Mouse (Mus musculus) testis, adult 2 months (tissue): ENCODE results near the gene Gnao1.

ENCODE experiments used
- CTCF ChIP-seq: fragments of 200-500 bp; IDR thresholded peaks from 2 replicates; pipeline ENCODE4 v1.5.1; 2012; ENCODE audit warnings: low read depth, mild to moderate bottlenecking, inconsistent platforms, low read length, moderate library complexity; ENCODE audit not compliant: control insufficient read depth, insufficient read depth, insufficient replicate concordance
- POLR2A ChIP-seq: fragments of 200-500 bp; IDR thresholded peaks from 2 replicates; pipeline ENCODE4 v1.6.1; 2012; ENCODE audit warnings: low read depth, mild to moderate bottlenecking, inconsistent platforms, low read length, moderate library complexity; ENCODE audit not compliant: control insufficient read depth

GRCm38 (mm10) chr8:93835771-93836170 is 26.0 kb downstream of the Gnao1 start:
- TF ChIP-seq POLR2A = no peak
- no peak for TF ChIP-seq CTCF
